Mouse (Mus musculus) intestine, embryonic 16.5 days (tissue): Measurements from ENCODE around the gene Hoxd12. TPM values are rescaled to one million over a fixed set of nuclear protein-coding genes. Genes with fewer than 3 reads are reported as not detected.

Experiments
- ATAC-seq: fragments of 200-750 bp; cut with Nextera tagmentation; 2 replicates; pipeline ENCODE4 v1.8.0; 2017; ENCODE audit warnings: moderate TSS enrichment, moderate library complexity
- H3K27ac ChIP-seq: fragments of 300-500 bp; sonication (generic); 2 replicates; pipeline ENCODE4 v1.5.1; 2014; ENCODE audit warnings: mild to moderate bottlenecking, low read length
- H3K27me3 ChIP-seq: fragments of 300-500 bp; sonication (generic); replicated peaks from 2 replicates; pipeline ENCODE4 v1.6.1; 2014; ENCODE audit warnings: low read length, control low read depth, mixed read lengths; ENCODE audit not compliant: control insufficient read depth, insufficient read depth
- H3K36me3 ChIP-seq: fragments of 300-500 bp; sonication (generic); 2 replicates; pipeline ENCODE4 v1.6.1; 2014; ENCODE audit warnings: low read length, control low read depth; ENCODE audit not compliant: control insufficient read depth, insufficient read depth
- H3K4me1 ChIP-seq: fragments of 300-500 bp; sonication (generic); 2 replicates; pipeline ENCODE4 v1.6.1; 2014; ENCODE audit warnings: low read length, control low read depth, mixed read lengths; ENCODE audit not compliant: control insufficient read depth, insufficient read depth
- H3K4me2 ChIP-seq: fragments of 300-500 bp; sonication (generic); 2 replicates; pipeline ENCODE4 v1.6.1; 2014; ENCODE audit warnings: low read depth, low read length, control low read depth
- H3K4me3 ChIP-seq: fragments of 300-500 bp; sonication (generic); 2 replicates; pipeline ENCODE4 v1.5.1; 2014; ENCODE audit warnings: mild to moderate bottlenecking, low read length
- H3K9ac ChIP-seq: fragments of 300-500 bp; sonication (generic); 2 replicates; pipeline ENCODE4 v1.6.1; 2014; ENCODE audit warnings: low read depth, low read length
- H3K9me3 ChIP-seq: fragments of 300-500 bp; sonication (generic); 2 replicates; pipeline ENCODE4 v1.6.1; 2016; ENCODE audit warnings: low read length, control low read depth; ENCODE audit not compliant: control insufficient read depth
- WGBS: fragments of 180-500 bp; shearing (Covaris S2); extraction: QIAGEN DNeasy Blood & Tissue Kit; methylation state at CpG from one replicate; pipeline ENCODE4 v1.1.7; 2014; 5-methylcytosine and 5-hydroxymethylcytosine counted together
- polyA plus RNA-seq: library from polyadenylated mRNA; unstranded; fragments of >200 nt; fragmentation: Nextera tagmentation; extraction: Ambion mirVana; gene quantifications from 2 replicates; pipeline ENCODE4 v1.2.1, GENCODE M21; 2015

The Hoxd12 gene
- polyA plus RNA-seq, 1 experiment from 2014 or later = 0.60 TPM

DNA sequence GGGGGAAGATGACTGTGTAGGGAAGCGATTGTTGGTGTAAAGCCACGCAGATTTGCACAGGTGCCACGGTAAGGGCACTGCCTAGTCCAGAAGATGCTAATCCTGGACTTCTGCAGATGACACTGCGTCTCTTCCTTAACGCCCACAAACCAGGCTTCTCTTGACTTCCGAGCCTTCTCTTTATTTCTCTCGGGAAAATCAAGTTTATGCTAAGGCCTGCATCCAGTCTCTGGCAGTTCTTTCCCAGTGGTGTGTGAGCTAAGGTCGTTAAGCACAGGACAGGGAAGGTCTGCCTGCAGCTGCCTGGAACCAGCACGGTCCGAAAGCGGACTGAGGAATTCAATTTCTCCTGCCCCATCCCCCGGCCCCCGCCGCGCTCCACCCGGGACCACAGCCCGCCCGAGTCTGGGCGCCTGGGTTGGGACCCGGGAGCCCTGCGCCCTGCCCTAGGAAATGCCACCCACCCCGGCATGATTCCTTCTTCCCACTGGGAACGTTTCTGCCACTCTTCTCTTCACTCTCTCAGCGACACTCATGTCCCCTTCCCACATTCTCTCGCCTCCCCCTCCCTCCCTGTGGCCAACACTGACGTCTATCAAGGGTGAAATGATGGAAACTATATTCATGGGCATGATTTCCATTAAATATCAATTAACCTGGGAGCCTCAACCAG is 29.0 kb downstream of the Hoxd12 start:
- peaks cover 78% of the 10 kb centered on the region for H3K27me3 ChIP-seq
- peak overlapping the region; percentile 75; the same call in 1 of the 2 replicates for H3K4me2 ChIP-seq
- no peak for ATAC-seq
- peaks cover 8% of the 10 kb centered on the region for H3K4me1 ChIP-seq
- WGBS = 13% methylated on average over 26 of the region's 26 CpGs
- no peaks in the 10 kb centered on the region for H3K36me3 ChIP-seq
- no peaks in the 10 kb centered on the region for H3K9me3 ChIP-seq
- peak overlapping the region; percentile 18; the same call in 1 of the 2 replicates for H3K27ac ChIP-seq
- H3K4me3 ChIP-seq = peak overlapping the region; percentile 60; the same call in 1 of the 2 replicates
- 0 out of 2 replicates have a peak overlapping the region, but pooled peaks have one; percentile 73 for H3K9ac ChIP-seq

DNA sequence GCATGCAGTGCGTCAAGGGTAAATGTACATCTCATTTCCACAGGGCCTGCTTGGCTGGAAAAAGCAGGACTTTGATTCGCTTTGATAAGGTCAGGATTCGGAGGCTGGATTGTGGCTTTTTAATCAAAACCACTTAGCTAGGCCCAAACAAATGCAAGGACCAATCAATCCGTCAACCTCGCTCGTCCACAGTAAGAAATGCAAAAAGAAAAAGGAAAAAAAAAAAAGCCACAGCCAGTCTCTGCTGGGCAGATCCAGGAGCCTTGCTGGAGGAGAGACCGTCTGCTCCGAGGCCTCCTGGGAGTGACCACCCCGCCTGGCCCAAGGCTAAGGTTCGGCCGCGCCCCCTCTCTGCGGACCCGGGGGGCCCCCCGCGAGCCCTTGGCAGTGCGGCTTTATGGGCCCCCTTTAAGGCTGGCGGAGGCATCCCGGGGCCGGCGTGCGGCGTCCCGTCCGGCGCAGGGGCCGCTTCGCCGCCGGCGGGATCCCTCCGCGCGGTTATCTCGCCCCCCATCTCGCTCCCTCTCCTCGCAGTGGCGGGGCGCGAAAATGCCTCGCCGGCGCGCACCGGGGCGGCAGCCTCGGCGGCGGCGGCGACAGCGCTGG is 29.7 kb downstream of the Hoxd12 start, which contains the start of gene Hoxd8:
TSS of gene Hoxd8 (plus strand) at position 223 of the 606 bp plus-strand sequence.
- peak; percentile 34 for ATAC-seq
- 1% methylated on average over 47 of the region's 52 CpGs for WGBS
- H3K9ac ChIP-seq = peak within 1 kb of the TSS; percentile 73
- peak within 1 kb of the TSS; percentile 75 for H3K4me2 ChIP-seq
- H3K4me1 ChIP-seq = peaks cover 8% of the 10 kb centered on the region
- peaks cover 78% of the 10 kb centered on the region for H3K27me3 ChIP-seq
- H3K36me3 ChIP-seq = no peaks in the 10 kb centered on the region
- peak within 1 kb of the TSS; percentile 60 for H3K4me3 ChIP-seq
- H3K9me3 ChIP-seq = no peaks in the 10 kb centered on the region
- H3K27ac ChIP-seq = peak within 1 kb of the TSS; percentile 79

DNA sequence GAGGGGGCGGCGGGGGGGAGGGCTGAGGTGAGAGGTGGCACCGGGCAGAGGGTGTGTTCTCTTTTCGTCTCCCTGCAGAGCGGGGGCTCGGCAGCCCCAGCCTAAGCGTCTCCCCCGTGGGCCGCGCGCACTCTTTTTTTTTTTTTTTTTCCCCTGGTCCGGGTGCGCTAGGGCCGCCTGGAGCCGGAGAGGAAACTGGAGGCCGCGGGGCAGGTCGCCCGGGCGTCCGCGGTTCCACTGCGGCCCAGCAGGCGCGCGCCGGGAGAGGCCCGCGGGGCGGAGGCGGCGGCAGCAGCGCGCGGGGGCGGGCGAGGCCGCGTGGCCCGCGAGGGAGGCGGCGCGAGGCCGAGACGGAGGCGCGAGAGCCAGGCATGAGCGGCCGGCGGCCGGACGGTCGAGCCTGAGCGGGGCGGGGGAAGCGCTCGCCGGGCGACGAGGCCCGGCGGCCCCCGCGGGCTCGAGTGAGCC is 30.2 kb downstream of the Hoxd12 start:
- Histone ChIP-seq H3K4me3 (peak overlapping the region; percentile 60), H3K4me1 (peaks cover 8% of the 10 kb centered on the region), H3K27ac (peak overlapping the region; percentile 79), H3K9me3 (no peaks in the 10 kb centered on the region), H3K27me3 (peaks cover 78% of the 10 kb centered on the region), H3K4me2 (peak overlapping the region; percentile 75), H3K9ac (peak overlapping the region; percentile 73), H3K36me3 (no peaks in the 10 kb centered on the region)
- WGBS = 1% methylated on average over 57 of the region's 66 CpGs
- peak; percentile 58 for ATAC-seq

DNA sequence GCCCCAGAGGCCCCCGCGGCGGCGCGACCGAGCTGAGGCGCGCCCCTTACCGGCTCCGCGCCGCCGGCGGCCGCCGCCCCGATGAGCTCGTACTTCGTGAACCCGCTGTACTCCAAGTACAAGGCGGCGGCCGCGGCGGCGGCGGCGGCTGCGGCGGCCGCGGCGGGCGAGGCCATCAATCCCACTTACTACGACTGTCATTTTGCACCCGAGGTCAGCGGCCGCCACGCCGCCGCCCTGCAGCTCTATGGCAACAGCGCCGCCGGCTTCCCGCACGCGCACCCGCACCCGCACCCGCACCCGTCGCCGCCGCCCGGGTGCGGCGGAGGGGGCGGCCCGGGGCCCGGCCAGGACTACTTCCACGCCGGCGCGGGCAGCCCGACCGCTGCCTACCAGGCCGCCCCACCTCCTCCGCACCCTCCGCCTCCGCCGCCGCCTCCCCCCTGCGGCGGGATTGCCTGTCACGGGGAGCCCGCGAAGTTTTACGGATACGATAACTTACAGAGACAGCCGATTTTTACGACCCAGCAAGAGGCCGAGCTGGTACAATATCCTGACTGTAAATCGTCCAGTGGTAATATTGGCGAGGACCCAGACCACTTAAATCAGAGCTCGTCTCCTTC is 30.8 kb downstream of the Hoxd12 start:
- Histone ChIP-seq H3K4me2 (peak overlapping the region; percentile 75), H3K36me3 (no peaks in the 10 kb centered on the region), H3K27me3 (peaks cover 74% of the 10 kb centered on the region), H3K9me3 (no peaks in the 10 kb centered on the region), H3K27ac (peak overlapping the region; percentile 79), H3K4me3 (peak overlapping the region; percentile 60), H3K4me1 (peaks cover 8% of the 10 kb centered on the region), H3K9ac (peak overlapping the region; percentile 73)
- under 1% methylated on average over 65 of the region's 85 CpGs for WGBS
- ATAC-seq = peak; percentile 57

DNA sequence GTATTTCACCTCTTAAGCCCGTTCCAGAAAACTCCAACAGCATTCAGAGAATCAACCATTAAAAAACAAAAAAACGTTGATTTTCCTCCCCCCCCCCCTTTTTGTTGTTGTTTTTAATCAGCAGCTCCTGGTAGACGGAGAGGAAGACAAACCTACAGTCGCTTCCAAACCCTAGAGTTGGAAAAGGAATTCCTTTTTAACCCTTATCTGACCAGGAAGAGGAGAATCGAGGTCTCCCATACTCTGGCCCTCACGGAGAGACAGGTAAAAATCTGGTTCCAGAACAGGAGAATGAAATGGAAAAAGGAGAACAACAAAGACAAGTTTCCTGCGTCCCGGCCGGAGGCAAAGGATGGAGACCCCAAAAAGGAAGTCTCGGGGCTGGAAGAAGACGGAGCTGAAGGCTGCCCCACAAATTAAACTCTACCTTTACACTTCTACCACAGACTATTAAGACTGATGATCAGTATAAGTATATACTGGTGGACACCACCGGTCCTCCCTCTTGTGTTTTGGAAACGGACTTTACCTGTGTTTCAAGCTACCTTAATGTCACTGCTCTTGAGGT is 31.7 kb downstream of the Hoxd12 start:
- peak overlapping the region; percentile 73; the same call in 1 of the 2 replicates for H3K9ac ChIP-seq

DNA sequence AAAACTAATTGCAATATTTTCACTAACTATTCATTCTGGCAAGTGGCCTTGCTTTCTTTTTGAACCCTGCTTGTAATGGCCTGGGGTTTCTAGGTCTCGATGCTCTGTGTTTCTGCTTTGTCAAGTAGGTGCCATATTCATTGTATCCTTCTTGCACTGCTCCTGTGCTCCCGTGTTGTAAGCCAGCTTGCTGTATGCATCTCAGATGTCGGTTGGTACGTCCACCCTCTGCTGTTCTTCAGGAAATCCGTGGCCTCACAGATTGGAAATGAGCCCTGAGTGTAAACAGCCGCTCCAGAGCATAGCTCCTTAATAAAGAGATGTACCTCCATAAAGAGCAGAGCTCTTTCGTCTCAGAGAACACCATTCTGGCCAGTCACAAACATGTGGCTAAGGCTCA is 32.8 kb downstream of the Hoxd12 start:
- 32% methylated on average over 7 of the region's 7 CpGs for WGBS
- H3K27ac ChIP-seq = no peak overlapping the region

More for the DNA sequence above, 31.7 kb downstream of the Hoxd12 start:
- Histone ChIP-seq H3K4me3 (peak overlapping the region; percentile 60), H3K27me3 (peaks cover 70% of the 10 kb centered on the region), H3K4me2 (peak overlapping the region; percentile 75), H3K4me1 (peaks cover 8% of the 10 kb centered on the region), H3K9me3 (no peaks in the 10 kb centered on the region), H3K27ac (no peak overlapping the region), H3K36me3 (no peaks in the 10 kb centered on the region)
- ATAC-seq = no peak
- WGBS = 6% methylated on average over 13 of the region's 13 CpGs

GRCm38 (mm10) chr2:74708676-74709075 is 33.9 kb downstream of the Hoxd12 start:
- H3K27ac ChIP-seq = no peak overlapping the region
- no peaks in the 10 kb centered on the region for H3K36me3 ChIP-seq
- WGBS = 34% methylated on average over 4 of the region's 4 CpGs
- no peak overlapping the region for H3K4me3 ChIP-seq
- no peaks in the 10 kb centered on the region for H3K9me3 ChIP-seq
- peaks cover 73% of the 10 kb centered on the region for H3K27me3 ChIP-seq
- H3K9ac ChIP-seq = no peak overlapping the region
- no peak overlapping the region for H3K4me2 ChIP-seq
- peaks cover 12% of the 10 kb centered on the region for H3K4me1 ChIP-seq
- ATAC-seq = no peak

More for the DNA sequence above, 32.8 kb downstream of the Hoxd12 start:
- no peaks in the 10 kb centered on the region for H3K36me3 ChIP-seq
- H3K4me3 ChIP-seq = no peak overlapping the region
- no peaks in the 10 kb centered on the region for H3K9me3 ChIP-seq
- H3K4me1 ChIP-seq = peaks cover 12% of the 10 kb centered on the region
- no peak overlapping the region for H3K4me2 ChIP-seq
- peaks cover 75% of the 10 kb centered on the region for H3K27me3 ChIP-seq
- ATAC-seq = no peak
- H3K9ac ChIP-seq = no peak overlapping the region

DNA sequence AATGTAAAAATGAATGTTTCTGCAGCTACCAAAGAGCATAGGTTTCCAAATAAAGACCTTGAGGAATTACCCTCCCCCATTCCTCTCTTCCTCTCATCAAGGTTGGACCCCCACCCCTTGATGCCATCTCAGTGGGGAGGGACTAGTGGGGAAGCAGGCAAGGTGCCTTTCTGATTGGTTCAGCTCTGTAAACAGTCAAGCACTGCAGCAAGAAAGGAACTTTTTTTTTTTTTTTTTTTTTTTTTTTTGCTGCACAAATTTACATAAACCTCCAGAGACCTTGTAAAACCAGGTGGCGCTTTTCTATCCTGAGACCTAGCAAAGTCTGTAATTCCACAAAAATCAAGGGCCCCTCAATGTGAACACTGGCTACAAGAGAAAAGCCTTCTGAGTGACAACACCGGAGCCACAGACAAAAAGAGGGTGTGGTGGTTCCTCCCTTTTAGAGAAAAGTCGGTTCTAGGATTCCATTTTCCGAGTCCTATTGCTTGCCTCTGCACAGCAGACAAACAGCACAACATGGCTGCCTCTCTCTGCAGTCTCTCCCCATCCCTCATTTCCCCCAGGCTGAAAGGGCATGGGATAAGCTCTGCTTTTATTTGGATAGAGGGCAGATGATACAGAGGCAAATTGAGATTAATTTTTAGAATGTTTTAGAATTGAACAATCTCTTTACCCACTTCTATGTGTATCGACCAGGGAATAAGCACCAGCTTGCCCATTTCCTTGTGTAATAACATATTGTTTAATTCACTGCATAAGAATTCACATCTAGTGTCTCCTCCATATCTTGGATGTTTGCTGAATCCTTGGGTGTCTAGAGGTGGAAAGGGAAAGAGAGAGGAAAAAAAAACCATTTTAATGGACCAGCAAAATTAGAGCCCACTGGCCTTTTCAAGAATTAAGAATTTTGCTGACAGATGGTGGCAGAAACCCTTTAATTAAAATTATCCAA is 34.9 kb downstream of the Hoxd12 start:
- no peak overlapping the region for H3K4me3 ChIP-seq

More for the DNA sequence above, 34.9 kb downstream of the Hoxd12 start:
- 17% methylated on average over 5 of the region's 5 CpGs for WGBS
- Histone ChIP-seq H3K9ac (no peak overlapping the region), H3K9me3 (no peaks in the 10 kb centered on the region), H3K27ac (no peak overlapping the region), H3K27me3 (peaks cover 64% of the 10 kb centered on the region), H3K4me2 (no peak overlapping the region), H3K4me1 (peaks cover 9% of the 10 kb centered on the region), H3K36me3 (no peaks in the 10 kb centered on the region)
- no peak for ATAC-seq
